Mouse (Mus musculus) forebrain, embryonic 12.5 days (tissue): Measurements from ENCODE around the gene Cdyl. TPM values are rescaled to one million over a fixed set of nuclear protein-coding genes. Genes with fewer than 3 reads are reported as not detected.

ENCODE experiments used
- ATAC-seq: fragments of 200-750 bp; cut with Nextera tagmentation; 2 replicates; pipeline ENCODE4 v1.8.0; 2017; ENCODE audit warnings: moderate TSS enrichment; ENCODE audit not compliant: low FRiP score
- H3K27ac ChIP-seq: fragments of 300-500 bp; sonication (generic); 2 replicates; pipeline ENCODE4 v1.5.1; 2016; ENCODE audit warnings: mild to moderate bottlenecking
- H3K27me3 ChIP-seq: fragments of 300-500 bp; sonication (generic); 2 replicates; pipeline ENCODE4 v1.6.1; 2016; ENCODE audit warnings: mild to moderate bottlenecking
- H3K36me3 ChIP-seq: fragments of 300-500 bp; sonication (generic); replicated peaks from 2 replicates; pipeline ENCODE4 v1.6.1; 2016; ENCODE audit warnings: mild to moderate bottlenecking
- H3K4me1 ChIP-seq: fragments of 300-500 bp; sonication (generic); 2 replicates; pipeline ENCODE4 v1.6.1; 2016
- H3K4me2 ChIP-seq: fragments of 300-500 bp; sonication (generic); 2 replicates; pipeline ENCODE4 v1.6.1; 2016; ENCODE audit warnings: mild to moderate bottlenecking, moderate library complexity
- H3K4me3 ChIP-seq: fragments of 300-500 bp; sonication (generic); replicated peaks from 2 replicates; pipeline ENCODE4 v1.5.1; 2016; ENCODE audit warnings: mild to moderate bottlenecking
- H3K9ac ChIP-seq: fragments of 300-500 bp; sonication (generic); 2 replicates; pipeline ENCODE4 v1.6.1; 2016; ENCODE audit warnings: mild to moderate bottlenecking
- H3K9me3 ChIP-seq: fragments of 300-500 bp; sonication (generic); 2 replicates; pipeline ENCODE4 v1.6.1; 2016
- WGBS: fragments of 180-500 bp; shearing (Covaris S2); methylation state at CpG from one replicate; pipeline ENCODE4 v1.1.7; 2016; 5-methylcytosine and 5-hydroxymethylcytosine counted together
- polyA plus RNA-seq: library from polyadenylated mRNA; unstranded; fragments of >200 nt; fragmentation: Nextera tagmentation; extraction: Ambion mirVana; gene quantifications from 2 replicates; pipeline ENCODE4 v1.2.1, GENCODE M21; 2016

Gene Cdyl
- polyA plus RNA-seq, 1 experiment from 2014 or later: 12.2 TPM

DNA sequence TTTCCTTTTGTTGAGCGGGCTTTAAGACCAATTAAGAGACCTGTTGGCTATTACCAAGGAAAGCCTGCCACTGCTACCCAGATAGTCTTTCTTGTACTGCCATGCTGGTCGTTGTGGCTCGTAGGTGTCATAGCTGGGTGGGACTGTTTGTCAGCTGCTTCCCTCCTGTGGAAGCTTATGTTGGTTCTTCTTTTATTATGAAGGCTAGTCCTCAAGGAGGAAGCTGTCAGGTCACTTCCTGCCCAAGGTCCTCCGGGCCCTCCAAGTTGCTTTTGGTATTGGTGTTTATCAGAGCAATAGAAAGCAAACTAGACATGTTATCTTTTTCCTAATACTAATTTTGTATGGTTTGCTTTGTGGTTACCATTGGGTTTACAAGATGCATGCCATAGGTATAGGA is 89.6 kb downstream of the Cdyl start:
- ATAC-seq: no peak
- H3K4me3 ChIP-seq: no peak overlapping the region
- H3K27me3 ChIP-seq: no peaks in the 10 kb centered on the region
- H3K9me3 ChIP-seq: peaks cover 15% of the 10 kb centered on the region
- H3K36me3 ChIP-seq: no peaks in the 10 kb centered on the region; the same call in 1 of the 2 replicates
- no peak overlapping the region for H3K27ac ChIP-seq
- WGBS: 91% methylated on average over 4 of the region's 4 CpGs
- no peaks in the 10 kb centered on the region for H3K4me1 ChIP-seq
- no peak overlapping the region for H3K4me2 ChIP-seq
- H3K9ac ChIP-seq: no peak overlapping the region

DNA sequence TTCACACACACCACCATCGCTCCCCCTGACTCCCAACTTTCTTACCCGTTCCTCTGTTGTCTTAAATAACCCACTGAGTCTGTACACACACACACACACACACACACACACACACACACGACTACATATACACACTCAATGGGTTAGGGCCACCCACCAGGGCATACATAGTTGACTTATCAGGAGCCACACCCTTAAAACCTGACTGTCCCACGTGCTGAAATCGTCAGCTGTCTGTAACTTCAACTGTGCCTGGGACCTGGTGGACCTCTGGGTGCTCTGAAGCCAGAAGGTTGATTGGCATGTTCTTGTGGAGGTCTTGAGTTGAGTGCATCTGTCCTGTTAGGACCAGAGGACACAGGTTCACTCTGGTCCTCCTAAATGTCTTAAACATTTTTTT is 90.0 kb downstream of the Cdyl start:
- Histone ChIP-seq H3K27me3 (no peaks in the 10 kb centered on the region), H3K4me3 (no peak overlapping the region), H3K36me3 (no peaks in the 10 kb centered on the region; the same call in 1 of the 2 replicates), H3K9ac (no peak overlapping the region), H3K27ac (no peak overlapping the region), H3K4me2 (no peak overlapping the region), H3K4me1 (no peaks in the 10 kb centered on the region), H3K9me3 (peaks cover 15% of the 10 kb centered on the region)
- no peak for ATAC-seq
- WGBS: 80% methylated on average over 5 of the region's 5 CpGs

DNA sequence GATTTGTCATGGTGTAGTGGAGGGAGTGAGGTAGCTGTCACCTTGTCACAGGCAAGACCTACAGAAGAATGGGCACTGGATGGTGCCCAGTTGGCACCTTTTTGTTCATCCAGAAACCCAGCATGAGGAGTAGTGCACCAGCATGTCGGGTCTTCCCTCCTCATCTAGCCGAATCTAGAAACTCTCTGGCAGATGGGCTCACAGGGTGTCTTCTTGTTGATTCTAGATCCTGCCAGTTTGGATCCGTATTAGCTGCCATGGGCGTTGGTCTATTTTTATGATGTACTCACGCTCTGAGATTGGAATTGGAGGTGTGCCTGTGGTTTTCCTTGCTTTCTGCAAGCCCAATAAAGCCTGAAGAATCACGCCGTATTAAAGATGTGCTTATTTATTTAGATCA is 92.4 kb downstream of the Cdyl start:
- Histone ChIP-seq H3K9ac (no peak overlapping the region), H3K27me3 (no peaks in the 10 kb centered on the region), H3K9me3 (peaks cover 10% of the 10 kb centered on the region), H3K36me3 (no peaks in the 10 kb centered on the region), H3K4me2 (no peak overlapping the region), H3K4me1 (no peaks in the 10 kb centered on the region), H3K4me3 (no peak overlapping the region), H3K27ac (no peak overlapping the region)
- WGBS: 86% methylated on average over 7 of the region's 7 CpGs
- no peak for ATAC-seq

DNA sequence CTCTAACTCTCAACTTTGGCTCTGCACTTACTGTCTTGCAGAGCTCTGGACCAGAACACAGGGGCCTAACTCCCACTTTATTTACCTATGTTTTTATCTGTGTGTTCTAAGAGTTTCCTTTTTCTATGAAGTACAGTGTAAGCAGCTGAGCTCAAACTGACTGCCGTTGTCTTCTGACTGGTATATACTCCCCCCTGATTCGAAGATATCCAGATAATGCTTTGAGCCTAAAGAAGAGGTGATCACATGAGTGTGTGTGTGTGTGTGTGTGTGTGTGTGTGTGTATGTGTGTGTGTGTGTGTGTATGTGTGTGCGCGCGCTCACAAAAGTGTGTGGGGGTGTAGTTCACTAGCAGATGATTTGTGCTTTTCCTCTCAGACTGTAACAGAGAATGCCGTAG is 95.4 kb downstream of the Cdyl start:
- WGBS: 95% methylated on average over 6 of the region's 6 CpGs

DNA sequence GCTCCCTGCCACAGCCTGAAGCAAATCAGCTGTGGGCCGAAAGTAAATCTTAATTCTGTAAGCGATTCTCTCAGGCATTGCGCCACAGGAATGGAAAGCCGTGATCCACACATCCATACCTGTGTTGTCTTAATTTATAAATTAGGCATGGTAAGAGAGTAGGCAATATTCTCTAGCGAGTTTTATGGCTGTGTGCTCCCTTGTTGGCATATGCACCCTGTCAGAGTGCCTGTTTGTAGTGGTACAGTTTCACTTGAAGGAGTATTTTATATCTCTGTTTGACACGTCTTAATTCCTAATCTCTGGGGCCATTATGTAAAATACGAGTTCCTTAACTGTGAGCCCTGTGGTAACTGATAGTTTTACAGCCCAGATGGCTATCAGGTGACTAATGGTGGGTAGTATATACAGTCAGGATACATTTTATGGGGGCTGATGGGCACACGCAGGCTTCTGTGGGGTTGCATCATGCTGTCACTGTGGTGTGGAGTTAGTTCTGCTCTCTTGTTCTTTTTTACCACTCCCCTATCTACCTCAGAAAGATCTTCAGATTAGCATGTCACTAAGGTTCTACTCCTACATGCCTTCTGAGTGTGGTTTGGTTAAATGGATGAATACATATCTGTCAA is 96.1 kb downstream of the Cdyl start:
- H3K27ac ChIP-seq: no peak overlapping the region
- no peak overlapping the region for H3K4me3 ChIP-seq
- H3K4me1 ChIP-seq: no peaks in the 10 kb centered on the region
- no peak overlapping the region for H3K9ac ChIP-seq
- H3K9me3 ChIP-seq: no peaks in the 10 kb centered on the region
- no peaks in the 10 kb centered on the region for H3K36me3 ChIP-seq
- ATAC-seq: no peak
- H3K4me2 ChIP-seq: no peak overlapping the region
- H3K27me3 ChIP-seq: no peaks in the 10 kb centered on the region
- 86% methylated on average over 8 of the region's 8 CpGs for WGBS

More for the DNA sequence above, 95.4 kb downstream of the Cdyl start:
- H3K9me3 ChIP-seq: no peaks in the 10 kb centered on the region
- no peak overlapping the region for H3K4me2 ChIP-seq
- H3K4me1 ChIP-seq: no peaks in the 10 kb centered on the region
- no peak overlapping the region for H3K4me3 ChIP-seq
- H3K27me3 ChIP-seq: no peaks in the 10 kb centered on the region
- H3K36me3 ChIP-seq: no peaks in the 10 kb centered on the region
- no peak overlapping the region for H3K27ac ChIP-seq
- ATAC-seq: no peak
- no peak overlapping the region for H3K9ac ChIP-seq

DNA sequence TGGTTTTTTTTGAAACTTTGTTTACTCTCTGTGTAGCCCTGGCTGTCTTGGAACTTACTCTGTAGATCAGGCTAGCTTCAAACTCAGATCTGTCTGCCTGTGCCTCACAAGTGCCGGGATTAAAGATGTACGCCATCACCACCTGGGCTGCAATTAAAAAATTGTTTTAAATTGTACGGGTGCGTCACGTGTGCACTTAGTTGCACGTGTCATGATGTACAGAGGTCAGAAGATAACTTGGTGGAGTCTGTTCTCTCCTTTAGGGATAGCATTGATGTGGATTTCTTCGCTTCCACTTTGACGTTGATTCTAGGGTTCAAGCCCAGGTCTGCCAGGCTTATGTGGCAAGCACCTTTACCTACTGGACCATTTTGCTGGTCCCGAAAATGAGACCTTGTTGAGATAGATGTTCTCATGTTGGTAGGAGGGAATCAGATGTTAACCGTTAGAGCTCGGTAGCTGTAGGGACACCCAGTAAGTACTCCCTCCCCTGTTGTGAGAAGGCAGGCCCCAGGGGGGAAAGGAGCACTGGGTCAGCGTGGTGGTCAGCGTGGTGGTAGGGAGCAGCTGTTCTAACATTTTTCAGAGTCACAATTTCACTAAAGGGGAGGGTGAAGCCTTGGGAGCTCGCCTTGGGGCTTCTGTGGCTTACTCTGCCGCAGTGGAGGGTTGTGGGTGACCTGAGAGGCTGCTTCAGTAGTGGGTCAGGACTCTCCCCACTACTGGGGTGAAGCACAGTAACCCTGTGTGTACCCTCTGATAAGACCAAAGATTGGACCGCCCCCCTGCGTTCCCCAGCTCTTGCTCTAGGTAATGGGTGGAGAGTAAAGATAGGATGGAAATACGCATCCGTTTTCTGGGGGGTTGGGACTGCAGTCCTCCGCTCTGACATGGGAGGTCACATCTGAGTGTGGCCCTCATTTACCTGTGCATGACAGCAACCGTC is 97.0 kb downstream of the Cdyl start:
- 91% methylated on average over 21 of the region's 21 CpGs for WGBS
- Histone ChIP-seq H3K4me3 (no peak overlapping the region), H3K27ac (no peak overlapping the region), H3K4me2 (no peak overlapping the region), H3K36me3 (no peaks in the 10 kb centered on the region), H3K9ac (no peak overlapping the region), H3K9me3 (no peaks in the 10 kb centered on the region), H3K4me1 (no peaks in the 10 kb centered on the region), H3K27me3 (no peaks in the 10 kb centered on the region)
- no peak for ATAC-seq

DNA sequence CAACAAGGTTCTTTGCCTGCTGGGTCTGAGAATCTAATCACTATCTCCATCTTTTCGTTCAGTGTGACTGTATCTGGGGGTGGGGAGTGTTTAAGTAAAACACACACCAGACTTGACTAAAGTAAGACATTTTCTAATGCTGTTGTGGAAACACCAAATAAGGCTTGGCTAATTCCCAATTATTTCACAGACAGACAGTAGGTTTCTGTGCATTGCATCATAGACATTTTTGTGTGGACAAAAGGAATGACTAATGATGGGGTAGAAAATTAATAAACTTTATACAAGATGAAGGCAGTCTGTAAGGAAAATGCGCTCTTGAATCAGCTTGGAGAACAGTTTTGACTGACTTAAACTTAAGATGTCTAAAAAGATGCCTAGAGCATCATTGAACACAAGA is 100.7 kb downstream of the Cdyl start:
- H3K4me1 ChIP-seq: peaks cover 3% of the 10 kb centered on the region; the same call in 1 of the 2 replicates
- no peak overlapping the region for H3K9ac ChIP-seq

DNA sequence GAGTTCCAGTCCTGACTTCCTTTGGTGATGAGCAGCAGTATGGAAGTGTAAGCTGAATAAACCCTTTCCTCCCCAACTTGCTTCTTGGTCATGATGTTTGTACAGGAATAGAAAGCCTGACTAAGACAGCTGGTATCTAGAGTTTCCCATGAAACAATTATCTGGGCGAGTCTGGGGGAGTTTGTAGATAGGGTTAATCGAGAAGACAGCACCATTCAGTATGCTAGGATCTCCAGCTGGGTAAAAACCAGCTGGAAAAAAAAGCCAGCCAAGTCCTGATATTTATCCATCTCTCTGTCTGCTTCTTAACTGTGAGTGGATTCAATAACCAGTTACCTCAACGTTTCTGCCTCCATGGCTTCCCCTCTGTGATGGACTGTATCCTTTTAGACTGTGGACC is 104.9 kb downstream of the Cdyl start:
- H3K36me3 ChIP-seq: no peaks in the 10 kb centered on the region
- peaks cover 11% of the 10 kb centered on the region for H3K4me1 ChIP-seq
- H3K27ac ChIP-seq: no peak overlapping the region
- no peaks in the 10 kb centered on the region for H3K27me3 ChIP-seq
- H3K9ac ChIP-seq: no peak overlapping the region
- H3K4me2 ChIP-seq: no peak overlapping the region
- WGBS: 59% methylated on average over 3 of the region's 3 CpGs
- no peak for ATAC-seq
- no peaks in the 10 kb centered on the region for H3K9me3 ChIP-seq
- no peak overlapping the region for H3K4me3 ChIP-seq

More for the DNA sequence above, 100.7 kb downstream of the Cdyl start:
- no peak for ATAC-seq
- no peaks in the 10 kb centered on the region for H3K9me3 ChIP-seq
- H3K27ac ChIP-seq: no peak overlapping the region
- no peaks in the 10 kb centered on the region for H3K36me3 ChIP-seq
- H3K4me2 ChIP-seq: no peak overlapping the region
- WGBS: 87% methylated on average over 2 of the region's 2 CpGs
- no peaks in the 10 kb centered on the region for H3K27me3 ChIP-seq
- H3K4me3 ChIP-seq: no peak overlapping the region

DNA sequence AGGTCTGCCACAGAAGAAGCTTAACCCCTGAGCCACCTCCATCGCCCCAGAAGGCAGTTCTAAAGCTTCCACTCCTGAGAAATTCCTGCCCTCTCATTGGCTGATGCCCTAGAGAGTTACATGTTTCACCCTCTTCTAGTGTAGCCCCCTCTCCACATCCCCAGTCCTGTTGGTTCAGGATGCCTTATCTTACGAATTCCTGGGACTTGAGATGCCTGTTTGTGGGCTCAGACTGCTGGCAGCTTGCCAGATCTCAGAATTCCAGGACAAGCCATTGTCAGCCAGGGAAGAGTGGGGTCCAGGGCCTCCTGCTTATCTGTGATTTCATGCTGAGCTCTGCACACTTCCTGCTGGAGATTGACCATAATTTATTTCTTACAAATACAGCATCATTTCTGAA is 106.2 kb downstream of the Cdyl start:
- 33% methylated on average over 2 of the region's 2 CpGs for WGBS

DNA sequence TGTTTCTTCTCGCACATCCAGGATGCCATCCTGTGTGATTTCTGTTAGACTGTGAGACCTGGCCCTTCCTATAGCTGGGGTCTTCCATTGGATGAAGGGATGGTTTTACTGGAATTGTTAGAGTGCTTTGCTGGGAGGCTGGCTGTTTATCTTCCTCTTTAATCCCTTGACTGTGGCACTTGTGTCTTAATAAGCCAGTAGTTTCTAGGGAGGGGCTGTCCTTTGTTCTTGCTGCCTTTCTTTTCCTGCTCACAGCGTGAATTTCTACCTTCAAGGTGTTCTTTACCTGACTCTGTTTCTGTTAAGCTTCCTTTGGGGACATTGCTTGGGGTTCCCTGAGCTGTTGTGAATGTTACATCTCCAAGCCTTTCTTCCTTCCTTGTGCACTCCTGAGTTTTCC is 110.0 kb downstream of the Cdyl start:
- Histone ChIP-seq H3K9ac (no peak overlapping the region), H3K9me3 (no peaks in the 10 kb centered on the region), H3K36me3 (no peaks in the 10 kb centered on the region), H3K27me3 (no peaks in the 10 kb centered on the region), H3K4me1 (peaks cover 23% of the 10 kb centered on the region), H3K27ac (no peak overlapping the region), H3K4me3 (no peak overlapping the region), H3K4me2 (no peak overlapping the region)
- WGBS: 32% methylated on average over 2 of the region's 2 CpGs
- no peak for ATAC-seq

More for the DNA sequence above, 106.2 kb downstream of the Cdyl start:
- Histone ChIP-seq H3K9ac (no peak overlapping the region), H3K9me3 (no peaks in the 10 kb centered on the region), H3K4me2 (no peak overlapping the region), H3K27me3 (no peaks in the 10 kb centered on the region), H3K36me3 (no peaks in the 10 kb centered on the region), H3K4me3 (no peak overlapping the region), H3K4me1 (peaks cover 17% of the 10 kb centered on the region), H3K27ac (no peak overlapping the region)
- peak; percentile 33; the same call in 1 of the 2 replicates for ATAC-seq

DNA sequence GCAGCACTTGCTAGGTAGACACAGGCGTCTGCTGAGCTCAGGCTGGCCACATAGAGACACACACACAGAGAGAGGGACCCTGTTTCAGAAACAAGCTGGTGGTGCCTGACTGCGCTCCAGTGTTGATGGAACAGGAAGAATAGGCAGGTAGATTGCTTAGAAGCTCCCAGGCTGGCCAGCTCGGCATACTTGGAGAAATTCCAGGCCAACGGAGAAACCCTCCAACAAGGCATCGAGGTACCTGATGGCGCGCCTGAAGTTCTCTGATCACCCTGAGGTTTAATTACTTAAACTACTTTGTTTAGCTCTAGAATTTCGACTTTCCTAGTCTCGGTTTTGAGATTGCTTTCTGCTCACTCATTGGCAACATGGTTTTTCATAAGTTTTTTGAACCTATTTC is 110.8 kb downstream of the Cdyl start:
- 88% methylated on average over 9 of the region's 9 CpGs for WGBS

DNA sequence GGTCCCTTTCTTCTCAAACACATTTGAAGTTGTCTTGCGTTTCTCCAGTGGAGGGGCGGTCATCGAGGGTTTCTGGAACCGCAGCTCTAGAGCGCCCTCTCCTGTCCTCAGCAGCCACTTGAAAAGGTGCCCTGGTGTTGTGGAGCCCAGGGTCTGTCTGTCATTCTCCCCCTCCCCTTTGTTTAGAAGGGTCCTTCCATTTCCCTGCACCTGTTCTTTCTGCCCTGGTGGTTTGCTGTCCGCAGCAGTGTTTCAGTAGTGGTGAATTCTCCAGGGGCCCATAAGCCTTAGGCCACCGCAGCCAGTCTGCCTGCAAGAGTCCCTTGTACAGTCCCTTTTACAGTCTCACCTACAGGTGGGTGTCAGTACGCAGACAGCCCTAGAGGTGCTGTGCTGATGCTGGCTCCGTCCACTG is 112.3 kb downstream of the Cdyl start:
- WGBS: 67% methylated on average over 9 of the region's 9 CpGs
- Histone ChIP-seq H3K4me3 (no peak overlapping the region), H3K27me3 (no peaks in the 10 kb centered on the region), H3K27ac (no peak overlapping the region), H3K36me3 (no peaks in the 10 kb centered on the region), H3K9me3 (no peaks in the 10 kb centered on the region), H3K4me1 (peaks cover 15% of the 10 kb centered on the region), H3K9ac (no peak overlapping the region), H3K4me2 (no peak overlapping the region)
- ATAC-seq: 0 out of 2 replicates have a peak, but pooled peaks have one; percentile 27

More for the DNA sequence above, 110.8 kb downstream of the Cdyl start:
- Histone ChIP-seq H3K4me1 (peaks cover 20% of the 10 kb centered on the region), H3K27ac (no peak overlapping the region), H3K9ac (no peak overlapping the region), H3K27me3 (no peaks in the 10 kb centered on the region), H3K36me3 (no peaks in the 10 kb centered on the region), H3K4me3 (no peak overlapping the region), H3K9me3 (no peaks in the 10 kb centered on the region), H3K4me2 (no peak overlapping the region)
- ATAC-seq: no peak
